Comparison of ENCODE assay signal across 10 mouse cellular contexts in genomic region chr12:111819936-111820335, GRCm38 (mm10).
DNase-seq lines count a peak whose midpoint lies in the region.
"Had no signal": no experiment of that assay in that cellular context is flagged by ENCODE, and none has a peak within 500 bp of the region (broad histone marks: within the 10 kb centered on the region; RNA-seq: fewer than 3 reads in every experiment).

No protein-coding gene starts in this region.

- DNase-seq in cerebellum, adult 9-11 months: peak; percentile 60
- no peak for DNase-seq in cerebellum, postnatal 14 days
- DNase-seq in lung, adult 18-20 months: peak; percentile 55 to 66
- DNase-seq in lung, postnatal 4 days: no peak
- DNase-seq in kidney, adult 8-10 months: peak; percentile 56 to 59
- DNase-seq in lung, postnatal 36 days: peak; percentile 54
- DNase-seq in T-cell, adult 2 months (ENCODE audit: low spot score): no peak
- no peak for DNase-seq in thymus, postnatal 25 days
- DNase-seq: gastrocnemius, postnatal 36 days; thymus, postnatal 14 days had no signal

Comparison
In these comparisons a context has a peak if more than half of its experiments do, and no peak if none do; other contexts are left out.
1. DNase-seq: peak in cerebellum, adult 9-11 months (single experiment), lung, adult 18-20 months (2 of 2), kidney, adult 8-10 months (2 of 2) and lung, postnatal 36 days (single experiment); none in cerebellum, postnatal 14 days (0 of 2), lung, postnatal 4 days (0 of 2), T-cell, adult 2 months (single experiment) and thymus, postnatal 25 days (single experiment).